Mouse (Mus musculus) Patski (cell line): Measurements from ENCODE around the gene Sdr42e1. TPM values are rescaled to one million over a fixed set of nuclear protein-coding genes. Genes with fewer than 3 reads are reported as not detected.
A peak's percentile ranks its signal among the peaks of the same experiment; 100 is the strongest.

Experiments
- ATAC-seq: fragments of 100-300 bp; one replicate; pipeline ENCODE4 v1.8.0; 2021
- CTCF ChIA-PET: fragments of 350-600 bp; sonication (Branson Sonifier 250); formaldehyde crosslinking; loops from one replicate; lab custom pipeline; 2022; ENCODE audit warnings: inconsistent platforms; lab: Charles Lee
- POLR2A ChIA-PET: fragments of 350-600 bp; sonication (Branson Sonifier 250); formaldehyde crosslinking; loops from one replicate; lab custom pipeline; 2022; ENCODE audit warnings: antibody characterized with exemption, inconsistent platforms; lab: Charles Lee
- DNase-seq: peaks from one replicate; pipeline ENCODE4 v3.0.0-alpha.2; 2011; ENCODE audit warnings: low read depth, low spot score
- H3K27me3 ChIP-seq: fragments of 371-371 bp; one replicate; pipeline ENCODE4 v1.5.1; 2021
- CTCF ChIP-seq: fragments of 100-300 bp; IDR thresholded peaks from one replicate; pipeline ENCODE4 v1.5.1; 2021
- in situ Hi-C: fragments of 300-500 bp; cut with MboI; formaldehyde crosslinking; loops from 3 replicates; pipeline ENCODE4 v1.11.1; 2018; ENCODE audit warnings: low pct_unique_long_range_greater_than_20kb, mixed read lengths
- polyA plus RNA-seq: library from polyadenylated mRNA; unstranded; gene quantifications from one replicate; pipeline ENCODE4 v1.2.3, GENCODE M21; 2021

The Sdr42e1 gene
- polyA plus RNA-seq, 1 experiment from 2014 or later = 1.6 TPM

- ChIA-PET POLR2A (no interaction called here), CTCF (interaction anchor here (1.6 kb wide), 1 partner anchor 35 kb away, joined by 3 read pairs; no protein-coding TSS in a partner anchor)
- no peaks in the 10 kb centered on the region for H3K27me3 ChIP-seq
- ATAC-seq (no peak), DNase-seq (no peak)
- in situ Hi-C loops = no loop called here
- no peak for TF ChIP-seq CTCF
These were observed 41.0 kb downstream of the Sdr42e1 start for GRCm38 (mm10) chr8:117632532-117632931.

DNA sequence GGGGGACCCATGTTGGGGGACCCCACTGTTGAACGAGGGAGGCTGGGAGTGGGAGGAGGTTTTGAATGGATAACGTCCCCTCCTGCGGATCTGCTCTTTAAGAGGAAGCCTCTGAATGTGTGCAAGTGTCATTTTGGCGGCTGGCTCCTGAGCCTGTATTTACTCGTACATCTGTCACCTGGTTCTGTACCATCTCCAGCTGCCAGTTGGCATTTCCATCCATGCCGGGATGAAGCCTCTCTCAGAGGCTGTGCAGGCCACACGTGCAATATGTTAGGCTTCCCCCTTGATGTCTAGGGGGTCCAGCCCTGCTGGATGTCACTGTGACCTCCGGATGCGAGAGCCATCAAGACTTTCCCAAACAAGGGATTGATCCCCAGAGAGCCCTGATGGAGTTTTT lies 46.4 kb downstream of the Sdr42e1 start:
- DNase-seq = no peak
- CTCF ChIA-PET = interaction anchor here (1.2 to 1.9 kb wide), 2 partner anchors 8 to 180 kb away, joined by 3 to 8 read pairs; no protein-coding TSS in a partner anchor
- ATAC-seq = no peak
- no peak for TF ChIP-seq CTCF
- POLR2A ChIA-PET = no interaction called here
- in situ Hi-C loops = no loop called here
- no peaks in the 10 kb centered on the region for H3K27me3 ChIP-seq

- no peak for DNase-seq
- TF ChIP-seq CTCF = peak; percentile 91
- H3K27me3 ChIP-seq = no peaks in the 10 kb centered on the region
- ChIA-PET POLR2A (no interaction called here), CTCF (interaction anchor here (0.7 to 1.9 kb wide), 5 partner anchors 9 to 244 kb away, joined by 3 to 8 read pairs (median 3); no protein-coding TSS in a partner anchor)
- in situ Hi-C loops = no loop called here
- ATAC-seq = no peak
These were observed 47.2 kb downstream of the Sdr42e1 start for GRCm38 (mm10) chr8:117626040-117626838.

DNA sequence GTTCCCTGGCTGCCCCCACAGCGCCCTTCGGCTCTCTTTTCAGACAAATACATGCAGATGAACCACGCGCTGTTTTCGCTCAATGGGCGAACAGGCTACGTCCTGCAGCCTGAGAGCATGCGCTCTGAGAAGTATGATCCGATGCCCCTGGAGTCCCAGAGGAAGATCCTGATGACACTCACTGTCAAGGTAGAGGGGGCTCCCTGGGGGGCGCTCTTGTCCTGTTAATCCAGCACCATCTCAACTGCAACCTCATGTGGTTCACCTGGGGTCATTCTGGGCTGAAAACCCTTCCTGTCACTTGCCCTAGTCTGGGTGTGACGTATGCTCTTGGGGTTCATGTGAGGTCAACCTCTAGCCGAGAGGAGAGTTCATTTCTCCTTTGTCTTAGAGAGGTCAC lies 60.6 kb downstream of the Sdr42e1 start:
- no peak for TF ChIP-seq CTCF
- CTCF ChIA-PET = no interaction called here
- in situ Hi-C loops = no loop called here
- DNase-seq (no peak), ATAC-seq (no peak)
- POLR2A ChIA-PET = no interaction called here
- H3K27me3 ChIP-seq = no peaks in the 10 kb centered on the region

Other genes starting within 250 kb of the Sdr42e1 start
- gene Plcg2, start 175.4 kb downstream of the Sdr42e1 start, polyA plus RNA-seq = 7.6 TPM
- gene Hsd17b2, start 28.2 kb upstream of the Sdr42e1 start, polyA plus RNA-seq = 3.2 TPM
- gene Mphosph6, start 128.3 kb upstream of the Sdr42e1 start, polyA plus RNA-seq = 59.3 TPM